18 mouse cellular contexts compared by ENCODE assay signal in the genomic region with DNA sequence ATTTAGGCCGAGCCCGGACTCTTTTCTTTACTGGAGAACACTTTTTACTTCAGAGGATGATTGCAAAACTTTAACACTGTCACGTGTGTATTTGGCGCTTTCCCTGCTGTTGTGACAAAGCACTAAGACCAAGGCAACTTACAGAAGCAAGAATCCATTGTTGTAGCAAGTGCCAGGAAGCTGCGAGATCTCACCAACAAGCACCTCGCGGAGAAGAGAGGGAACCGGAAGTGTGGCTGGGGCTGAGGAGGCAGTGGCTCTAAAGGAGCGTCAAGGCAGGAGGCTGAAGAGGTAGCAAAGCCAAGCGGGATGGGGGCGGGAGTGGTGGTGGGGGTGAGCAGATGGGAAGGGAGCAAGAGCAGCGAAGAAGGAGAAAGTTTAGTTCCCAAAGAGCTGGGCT.
DNase-seq lines count a peak whose midpoint lies in the region.
"Had no signal": no experiment of that assay in that cellular context is flagged by ENCODE, and none has a peak within 500 bp of the region (broad histone marks: within the 10 kb centered on the region; RNA-seq: fewer than 3 reads in every experiment).

No protein-coding gene starts in this region.

- 0 out of 2 replicates have a peak, but pooled peaks cover 2% of the 10 kb centered on the region for H3K9me3 ChIP-seq in limb, embryonic 10.5 days (replicated peaks)
- H3K9me3 ChIP-seq: intestine, embryonic 15.5 days; neural tube, embryonic 12.5 days had no signal

- WGBS in limb, embryonic 10.5 days: 84% methylated on average over 12 of the region's 12 CpGs

- H3K4me3 ChIP-seq in limb, embryonic 10.5 days: no peak overlapping the region
- H3K4me3 ChIP-seq: intestine, embryonic 15.5 days; midbrain, embryonic 13.5 days; neural tube, embryonic 12.5 days had no signal

- H3K27me3 ChIP-seq in limb, embryonic 10.5 days (ENCODE audit: low read depth, poor library complexity, severe bottlenecking): no peaks in the 10 kb centered on the region
- H3K27me3 ChIP-seq: intestine, embryonic 15.5 days; midbrain, embryonic 13.5 days; neural tube, embryonic 12.5 days had no signal

- H3K36me3 ChIP-seq in limb, embryonic 10.5 days: no peaks in the 10 kb centered on the region
- H3K36me3 ChIP-seq: intestine, embryonic 15.5 days; midbrain, embryonic 13.5 days; neural tube, embryonic 12.5 days had no signal

- H3K4me1 ChIP-seq in limb, embryonic 10.5 days: peaks cover 13% of the 10 kb centered on the region; the same call in 1 of the 2 replicates
- H3K4me1 ChIP-seq: intestine, embryonic 15.5 days; midbrain, embryonic 13.5 days; neural tube, embryonic 12.5 days had no signal

- H3K27ac ChIP-seq in limb, embryonic 10.5 days: peak overlapping the region; percentile 44
- H3K27ac ChIP-seq: intestine, embryonic 15.5 days; liver, embryonic 14.5 days; midbrain, embryonic 13.5 days; neural tube, embryonic 12.5 days had no signal

- peak; percentile 10 for DNase-seq in 416B (ENCODE audit: low read depth)
- DNase-seq in T-cell, adult 2 months (ENCODE audit: low spot score): peak; percentile 24
- DNase-seq in limb, embryonic 10.5 days (ENCODE audit: low spot score): no peak
- DNase-seq in thymus, postnatal 0 days (ENCODE audit: low spot score): peak; percentile 54
- no peak for DNase-seq in adrenal gland, postnatal 4 days (ENCODE audit: low spot score in 2 of 2)
- no peak for DNase-seq in c-Kit-positive CD71-positive TER-119-positive erythroid progenitor cells, embryonic 14.5 days (ENCODE audit: low spot score)
- DNase-seq in kidney, postnatal 4 days: no peak
- DNase-seq: adrenal gland, postnatal 36 days; cerebellum, adult 11 months; cerebellum, postnatal 25 days; forebrain, postnatal 0 days; gastrocnemius, postnatal 10 days; kidney, postnatal 14 days; right cerebral cortex, postnatal 4 days had no signal

Comparison
In these comparisons a context has a peak if more than half of its experiments do, and no peak if none do; other contexts are left out.
1. DNase-seq: peak in 416B (single experiment), T-cell, adult 2 months (single experiment) and thymus, postnatal 0 days (single experiment); none in limb, embryonic 10.5 days (single experiment), adrenal gland, postnatal 4 days (0 of 2), c-Kit-positive CD71-positive TER-119-positive erythroid progenitor cells, embryonic 14.5 days (single experiment) and kidney, postnatal 4 days (0 of 2).